Mouse (Mus musculus) layer of hippocampus, adult 18-20 months (tissue): ENCODE data around the gene Rassf5. TPM values are rescaled to one million over a fixed set of nuclear protein-coding genes. Genes with fewer than 3 reads are reported as not detected.
A peak's percentile ranks its signal among the peaks of the same experiment; 100 is the strongest.

Experiments
- DNase-seq, 2 experiments: peaks; one replicate each; pipeline ENCODE4 v3.0.0; 2022; ENCODE audit warnings: low spot score in 2 of 2
- total RNA-seq, 2 experiments: library from RNA; stranded (reverse); gene quantifications; 2 replicates each; pipeline ENCODE4 v1.2.3; 2021

Rassf5 gene
- total RNA-seq, 2 experiments from 2014 or later = 15.9 to 17.4 TPM

DNA sequence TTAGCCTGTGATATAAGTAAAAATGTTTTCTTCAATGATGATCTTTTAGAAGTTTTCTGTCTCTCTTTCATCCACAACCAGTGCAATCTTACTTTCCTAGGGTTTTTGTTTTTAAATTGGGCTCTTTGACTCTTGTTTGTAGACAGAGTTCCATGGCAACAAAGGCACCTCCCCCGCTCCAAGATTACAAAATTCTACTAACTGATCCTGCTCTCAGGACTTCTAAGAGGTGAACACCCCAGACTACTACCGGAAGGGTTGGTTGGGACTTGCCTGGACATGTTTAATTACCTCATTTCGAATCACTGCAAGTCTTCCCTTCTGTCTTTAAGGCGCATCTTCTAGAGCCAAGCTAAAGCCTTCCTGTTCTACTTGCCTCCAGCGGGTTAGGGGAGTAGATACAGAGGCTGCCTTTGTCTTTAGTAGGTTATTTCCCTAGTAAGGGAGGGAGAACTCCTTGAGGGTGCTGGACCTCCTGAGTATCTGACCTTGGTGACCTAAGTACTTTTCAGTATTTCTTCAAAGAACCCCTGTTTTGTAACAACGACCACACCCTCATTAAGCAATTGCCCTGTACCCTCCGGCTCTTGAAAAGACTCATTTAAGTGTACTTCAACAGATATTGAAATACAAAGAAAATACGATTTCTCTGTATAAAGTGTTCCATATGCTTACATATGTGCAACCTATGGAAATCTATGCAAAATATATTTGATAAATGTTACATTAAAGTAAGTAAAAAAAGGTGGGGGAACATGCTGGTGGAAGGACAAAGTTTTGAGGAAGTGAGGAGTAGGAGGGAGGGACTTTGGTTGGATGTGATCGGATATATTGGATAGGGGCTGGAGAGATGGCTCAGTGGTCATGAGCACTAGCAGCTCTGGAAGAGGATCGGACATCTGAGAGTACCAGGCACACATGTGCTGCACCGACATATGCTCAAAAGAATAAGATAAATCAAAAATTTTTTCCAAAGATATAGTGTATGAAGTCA is 105.7 kb downstream of the Rassf5 start:
- no peak for DNase-seq

DNA sequence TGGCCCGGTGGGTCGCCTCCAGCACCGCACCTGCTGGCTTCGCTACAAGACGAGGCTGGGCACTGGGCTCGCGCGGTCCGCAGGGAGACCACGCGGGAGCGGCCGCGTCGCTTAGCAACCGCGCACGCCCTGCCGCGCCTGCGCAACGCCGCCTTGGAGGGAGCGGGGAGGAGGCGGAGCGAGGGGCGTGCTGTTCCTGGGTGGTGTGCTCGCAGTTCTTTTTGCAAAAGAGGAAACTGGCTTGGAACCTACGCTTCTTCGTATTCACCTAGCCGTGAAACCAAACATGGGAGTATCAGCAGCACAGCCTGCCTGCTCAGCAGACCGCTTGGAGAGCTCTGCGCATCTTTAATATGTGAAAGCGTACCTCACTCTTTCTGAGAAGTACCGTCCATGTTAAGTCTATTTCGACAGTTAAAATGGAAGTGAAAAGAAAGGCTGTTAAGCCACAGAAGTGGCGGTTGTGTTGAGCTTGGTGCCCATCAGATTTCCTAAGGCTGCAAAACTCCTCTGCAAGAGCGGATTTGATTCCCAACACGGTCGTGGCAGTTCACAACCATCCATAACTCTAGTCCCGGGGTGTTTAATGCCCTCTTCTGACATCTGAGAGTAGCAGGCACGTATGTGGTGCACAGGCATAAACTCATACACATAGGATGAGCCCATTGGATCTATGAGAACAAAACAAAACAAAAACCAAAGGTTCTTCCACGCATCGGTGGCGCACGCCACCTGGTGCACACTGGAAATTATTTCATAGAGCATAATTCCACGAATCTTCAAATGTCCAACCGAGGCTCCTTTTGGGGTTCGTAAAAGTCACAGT is 106.7 kb downstream of the Rassf5 start, which contains the start of gene Dyrk3:
Gene Dyrk3, minus strand, starts transcription at position 150 of the 826 bp plus-strand sequence.
- DNase-seq = peak; percentile 90 to 91

DNA sequence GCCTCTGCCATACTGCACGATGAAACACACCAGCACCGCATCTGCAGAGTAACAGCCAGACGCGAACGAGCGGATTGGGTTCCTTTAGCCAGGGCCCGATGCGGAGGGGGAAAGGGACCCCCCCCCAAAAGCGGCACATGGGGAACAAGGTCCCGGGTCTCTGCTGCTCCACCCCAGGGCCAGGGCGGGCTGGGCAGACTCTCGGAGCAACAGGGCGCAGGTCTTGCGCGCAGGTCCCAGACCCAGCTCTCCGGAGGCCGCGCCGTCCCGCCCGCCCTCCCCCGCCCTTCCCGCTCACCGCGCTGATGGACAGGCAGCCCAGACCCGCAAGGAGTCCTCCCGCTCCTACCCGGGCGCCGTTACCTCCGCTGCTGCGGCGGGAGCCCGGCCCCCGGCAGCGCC is 107.3 kb downstream of the Rassf5 start:
- DNase-seq = no peak

DNA sequence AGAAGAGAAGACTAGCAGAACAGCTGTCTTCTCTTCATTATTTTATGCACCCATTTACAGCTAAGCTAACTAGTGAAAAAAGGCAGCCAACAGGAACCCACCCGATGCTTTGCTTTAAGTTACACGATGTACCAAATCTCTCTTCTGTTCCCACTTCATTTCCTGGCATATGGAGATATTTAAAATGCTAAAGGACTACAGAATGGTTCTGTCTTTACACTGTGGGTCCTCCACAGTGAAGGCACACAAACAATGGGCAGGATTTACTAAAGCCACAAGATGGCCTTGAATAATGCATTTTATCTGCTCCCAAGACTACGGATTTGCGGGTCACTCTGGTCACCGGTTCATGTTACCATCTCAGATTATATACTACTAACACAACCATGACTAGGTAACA is 107.9 kb downstream of the Rassf5 start:
- peak in 1 of 2 experiments; percentile 53 for DNase-seq

DNA sequence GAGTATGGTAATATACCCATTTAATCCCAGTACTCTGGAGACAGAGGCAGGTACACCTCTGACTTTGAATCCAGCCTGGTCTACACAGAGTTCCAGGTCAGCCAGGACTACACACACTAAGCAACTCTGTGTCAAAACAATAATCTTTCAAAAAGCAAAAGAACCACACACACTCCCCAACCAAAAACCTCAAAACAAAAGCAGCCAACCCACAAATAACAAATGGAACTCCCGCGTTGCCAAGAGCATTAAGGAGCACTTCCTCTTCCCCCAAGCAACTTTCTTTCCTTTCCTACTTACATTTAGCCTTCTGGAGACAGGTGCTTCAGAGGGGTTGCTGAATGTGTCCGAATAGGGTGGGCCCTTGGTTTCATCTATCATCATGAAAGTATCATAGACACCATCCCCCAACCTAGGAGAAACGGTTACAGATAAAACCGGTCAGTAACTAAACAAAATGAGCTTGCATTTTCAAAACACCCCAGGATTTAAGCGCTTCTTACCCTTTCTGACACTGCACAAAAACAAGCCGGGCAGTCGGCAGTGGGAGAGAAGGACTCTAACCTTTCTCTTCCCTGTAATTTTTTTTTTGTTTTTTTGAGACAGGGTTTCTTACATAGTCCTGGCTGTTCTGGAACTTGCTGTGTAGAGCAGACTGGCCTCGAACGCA is 109.0 kb downstream of the Rassf5 start:
- no peak for DNase-seq

DNA sequence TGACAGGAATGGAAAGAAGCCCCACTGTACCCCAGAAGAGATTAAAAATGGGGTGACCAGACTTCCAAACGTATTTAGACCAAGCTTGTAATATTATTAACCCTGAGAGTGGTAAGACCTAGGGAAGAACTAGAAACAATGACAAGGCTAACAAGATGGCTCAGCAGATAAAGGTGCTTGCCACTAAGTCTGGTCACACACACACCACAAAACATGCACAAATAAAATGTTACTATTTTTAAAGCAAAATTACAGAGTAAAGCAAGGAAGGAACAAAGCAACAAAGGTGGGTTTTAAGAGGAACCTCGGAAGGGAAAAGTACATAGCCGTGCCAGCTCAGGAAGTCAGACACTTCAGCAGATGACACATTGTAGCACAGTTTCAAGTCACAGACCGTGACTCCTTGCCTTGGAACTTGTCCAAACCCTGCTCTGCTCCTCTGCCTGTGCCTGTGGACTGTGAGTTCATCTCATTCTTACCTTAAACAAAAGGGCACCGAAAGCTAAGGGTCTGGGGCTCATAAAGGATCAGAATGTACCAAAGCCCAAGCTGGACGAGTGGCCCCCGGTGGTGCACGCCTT is 110.0 kb downstream of the Rassf5 start:
- no peak for DNase-seq

DNA sequence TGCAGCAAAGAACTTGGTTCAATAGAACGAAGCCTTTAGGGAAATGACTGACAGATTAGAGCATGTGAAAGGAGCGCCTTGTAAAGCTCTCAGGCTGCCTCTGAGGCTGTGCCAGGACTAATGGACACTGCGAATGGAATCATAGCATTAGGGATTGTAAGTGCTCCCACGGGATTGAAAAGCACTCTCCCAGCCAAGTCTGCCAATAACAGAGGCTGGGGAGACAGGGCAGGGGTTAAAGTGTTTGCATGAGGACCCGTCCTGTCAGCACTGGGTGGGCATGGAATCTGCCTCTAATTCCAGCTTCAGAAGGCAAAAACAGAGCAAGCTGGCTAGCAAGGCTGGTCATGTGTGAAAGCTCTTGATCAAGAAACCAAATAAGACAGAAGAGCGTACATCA is 110.8 kb downstream of the Rassf5 start:
- DNase-seq = no peak

Other genes starting within 250 kb of the Rassf5 start
- not detected for gene Il10, start 225.4 kb downstream of the Rassf5 start, total RNA-seq
- gene Mapkapk2, start 147.4 kb downstream of the Rassf5 start, total RNA-seq = 10 to 100 TPM; 32.2 to 33.8 TPM
- gene Dyrk3, start 106.9 kb downstream of the Rassf5 start, total RNA-seq = 10 to 100 TPM; 17.4 to 20.2 TPM
- 10 to 100 TPM; 37.0 to 38.3 TPM for gene Eif2d, start 92.1 kb downstream of the Rassf5 start, total RNA-seq
- gene Ikbke, start 34.3 kb upstream of the Rassf5 start, total RNA-seq = 1 to 10 TPM; 1.2 to 1.8 TPM